Mouse (Mus musculus) right cerebral cortex, postnatal 36 days (tissue): ENCODE results near the gene Rapsn.

Experiments
- DNase-seq, 2 experiments: peaks; one replicate each; pipeline ENCODE4 v3.0.0; 2022; ENCODE audit warnings: low spot score in 2 of 2, mixed read lengths in 1 of 2

The Rapsn gene

DNA sequence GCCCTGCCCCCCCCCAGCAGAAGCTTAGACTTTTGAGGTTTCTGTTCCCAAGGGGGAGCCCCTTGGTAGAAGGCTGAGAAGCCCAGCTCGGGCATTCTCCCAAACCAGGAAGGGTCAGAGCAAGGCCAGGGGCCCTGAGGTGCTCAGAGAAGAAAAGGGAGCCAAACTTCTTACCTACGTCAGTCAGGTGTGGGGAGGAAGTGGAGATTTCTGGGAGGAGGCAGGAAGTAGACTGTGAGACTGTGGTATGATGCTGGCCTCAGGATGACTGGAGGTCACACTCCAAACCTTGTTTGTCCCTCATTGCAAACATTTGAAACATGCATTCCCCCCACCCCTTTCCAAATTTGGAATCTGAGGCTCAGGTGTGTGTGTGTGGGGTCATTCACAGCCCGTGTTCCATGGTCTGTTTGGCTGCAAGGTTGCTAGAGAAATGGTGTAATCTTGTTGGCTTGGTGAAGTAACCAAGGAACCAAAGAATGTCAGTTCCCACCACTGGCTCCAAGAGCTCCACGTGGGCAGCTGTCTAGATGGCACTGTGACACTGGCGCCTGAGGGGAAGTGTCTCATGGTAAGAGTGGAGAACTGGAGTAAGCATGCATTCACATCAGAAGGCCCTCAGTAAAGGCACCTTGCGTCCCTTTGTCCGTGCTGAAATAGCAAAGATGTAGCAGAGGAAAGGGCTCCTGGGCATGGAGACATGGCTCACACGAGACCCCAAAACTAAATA is 45.5 kb downstream of the Rapsn start:
- DNase-seq = no peak

DNA sequence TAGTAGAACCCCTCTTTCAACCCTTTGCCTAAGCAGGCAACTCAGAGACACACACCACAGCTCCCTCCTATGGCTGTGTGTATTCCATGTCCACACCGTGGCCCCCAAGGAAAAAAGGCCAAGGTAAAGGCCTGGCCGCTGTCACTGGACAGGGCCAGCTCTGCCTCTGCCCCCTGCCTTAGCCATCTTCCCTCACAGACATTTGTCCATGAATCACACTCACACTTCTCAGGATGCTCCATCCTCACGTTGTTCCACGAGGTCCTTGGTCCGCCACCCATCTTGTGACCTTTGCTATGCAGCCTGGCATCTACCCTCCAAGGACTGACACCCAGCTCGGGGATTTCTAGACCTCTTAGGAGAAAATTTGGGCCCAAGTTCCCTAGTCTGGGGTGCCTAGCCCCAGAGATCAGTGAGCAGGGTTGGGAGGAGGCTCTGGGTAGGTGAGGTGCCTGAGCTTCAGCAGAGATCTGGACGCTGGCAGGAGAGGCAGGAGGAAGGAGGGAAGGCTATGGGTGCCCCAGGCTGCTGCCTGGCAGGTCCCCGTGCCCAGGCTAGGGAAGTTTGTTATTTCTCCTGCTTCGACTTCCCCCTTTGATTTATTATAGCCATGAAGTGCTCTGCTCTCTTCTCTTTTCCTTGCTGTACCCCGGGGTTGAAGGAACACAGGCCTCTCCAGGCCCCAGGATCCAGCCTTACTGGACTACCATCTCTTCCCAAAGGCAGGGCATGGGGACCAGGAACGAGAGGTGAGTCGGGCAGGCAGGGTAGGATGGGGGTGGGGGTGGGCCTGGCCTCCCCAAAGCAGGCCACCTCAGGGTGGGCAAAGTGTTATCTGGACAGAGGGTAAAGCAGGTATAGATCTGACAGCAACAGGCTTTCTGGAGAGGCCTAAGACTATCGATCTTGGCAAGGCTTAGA is 46.6 kb downstream of the Rapsn start, which contains the start of gene Spi1:
Gene Spi1 (plus strand): TSS at position 616 of the 921 bp plus-strand sequence.
- DNase-seq = no peak

DNA sequence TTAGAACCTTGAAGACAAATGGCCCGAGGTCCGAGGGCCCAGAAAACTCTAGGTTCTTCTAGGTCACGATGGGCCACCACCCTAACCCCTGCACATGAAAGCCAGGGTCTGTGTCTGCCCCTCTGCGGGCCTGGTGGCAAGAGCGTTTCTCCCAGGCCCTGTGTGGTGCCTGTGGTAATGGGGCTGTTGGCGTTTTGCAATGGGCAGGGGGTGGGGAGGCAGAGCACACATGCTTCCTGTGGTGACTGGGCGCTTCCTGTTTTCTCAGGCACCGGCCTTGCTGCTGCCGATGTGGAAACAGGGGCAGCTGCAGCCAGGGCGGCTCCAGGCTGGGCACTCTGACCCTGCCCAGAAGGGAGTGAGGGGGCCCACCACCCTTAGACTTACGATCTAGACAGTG is 47.4 kb downstream of the Rapsn start:
- no peak for DNase-seq

GRCm38 (mm10) chr2:91083366-91083940 is 48.0 kb downstream of the Rapsn start:
- DNase-seq = no peak

DNA sequence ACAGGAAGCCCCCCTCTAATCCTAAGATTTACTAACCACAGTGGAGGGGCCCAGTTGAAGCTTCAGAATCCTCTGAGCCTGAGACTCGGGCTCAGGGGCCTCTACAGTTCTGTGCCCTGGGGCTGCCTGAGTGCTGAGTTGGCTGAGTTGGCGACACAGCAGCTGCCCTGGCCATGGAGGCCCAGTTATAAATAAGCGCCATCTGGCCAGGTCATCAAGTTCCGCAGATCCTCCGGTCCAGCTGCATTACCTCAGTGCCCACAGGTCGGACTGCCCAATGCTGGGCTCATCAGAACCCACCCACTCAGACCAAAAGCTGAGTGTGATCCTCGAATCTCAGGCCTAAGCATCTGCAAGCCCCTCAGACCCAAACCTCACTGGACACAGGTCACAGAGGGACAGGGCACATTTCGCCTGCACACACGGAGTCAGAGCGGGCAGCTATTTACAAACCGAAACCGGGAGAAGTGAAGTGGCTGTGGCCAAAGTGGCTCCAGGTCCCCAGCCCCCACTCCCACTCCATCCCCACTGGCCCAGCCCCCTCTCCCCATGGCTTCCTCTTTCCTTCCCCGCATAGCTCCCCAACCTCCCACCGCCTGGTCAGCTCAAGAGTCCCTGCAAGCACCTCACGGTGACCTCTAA is 48.9 kb downstream of the Rapsn start:
- no peak for DNase-seq

DNA sequence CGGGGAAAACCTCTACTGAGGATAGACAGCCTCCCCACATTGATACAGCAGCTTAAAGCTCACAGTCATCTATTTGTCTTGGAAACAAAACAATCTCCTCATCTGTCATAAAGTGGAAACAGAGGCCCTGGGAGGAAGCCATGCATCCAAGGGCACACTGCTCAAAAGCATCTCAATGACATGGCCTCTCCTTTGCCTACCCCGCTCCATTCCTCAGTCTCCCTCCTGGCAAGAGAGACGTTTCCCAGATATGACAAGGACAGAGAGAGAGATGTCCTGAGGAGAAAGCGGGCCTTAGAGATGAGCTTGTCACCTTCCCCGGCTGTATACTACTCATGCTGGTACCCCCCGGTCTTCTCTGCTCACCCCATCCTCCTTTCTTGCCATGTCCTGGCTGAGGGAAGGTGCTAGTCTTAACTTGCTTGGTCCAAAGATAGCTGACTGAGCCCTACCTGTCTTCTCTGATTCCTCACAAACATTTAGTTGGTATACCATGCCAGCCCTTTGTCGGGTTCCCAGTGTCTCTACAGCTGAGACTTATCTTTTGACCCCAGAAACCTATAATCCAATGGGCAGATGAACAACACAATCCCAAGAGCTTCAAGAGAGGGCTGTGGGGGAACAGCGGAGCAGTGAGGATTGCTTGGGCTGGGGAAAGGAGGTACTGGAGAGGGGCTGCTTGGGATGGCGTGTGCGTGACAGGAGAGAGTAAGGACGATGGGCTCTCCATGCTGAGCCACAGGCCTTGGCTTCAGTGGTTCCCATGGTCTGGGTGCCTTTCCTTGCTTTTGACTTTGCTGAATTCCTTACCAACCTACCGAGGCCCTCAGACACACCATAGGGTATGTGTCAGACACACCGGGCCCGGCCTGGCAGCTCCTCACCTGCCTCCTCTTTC is 50.3 kb downstream of the Rapsn start:
- DNase-seq = no peak

DNA sequence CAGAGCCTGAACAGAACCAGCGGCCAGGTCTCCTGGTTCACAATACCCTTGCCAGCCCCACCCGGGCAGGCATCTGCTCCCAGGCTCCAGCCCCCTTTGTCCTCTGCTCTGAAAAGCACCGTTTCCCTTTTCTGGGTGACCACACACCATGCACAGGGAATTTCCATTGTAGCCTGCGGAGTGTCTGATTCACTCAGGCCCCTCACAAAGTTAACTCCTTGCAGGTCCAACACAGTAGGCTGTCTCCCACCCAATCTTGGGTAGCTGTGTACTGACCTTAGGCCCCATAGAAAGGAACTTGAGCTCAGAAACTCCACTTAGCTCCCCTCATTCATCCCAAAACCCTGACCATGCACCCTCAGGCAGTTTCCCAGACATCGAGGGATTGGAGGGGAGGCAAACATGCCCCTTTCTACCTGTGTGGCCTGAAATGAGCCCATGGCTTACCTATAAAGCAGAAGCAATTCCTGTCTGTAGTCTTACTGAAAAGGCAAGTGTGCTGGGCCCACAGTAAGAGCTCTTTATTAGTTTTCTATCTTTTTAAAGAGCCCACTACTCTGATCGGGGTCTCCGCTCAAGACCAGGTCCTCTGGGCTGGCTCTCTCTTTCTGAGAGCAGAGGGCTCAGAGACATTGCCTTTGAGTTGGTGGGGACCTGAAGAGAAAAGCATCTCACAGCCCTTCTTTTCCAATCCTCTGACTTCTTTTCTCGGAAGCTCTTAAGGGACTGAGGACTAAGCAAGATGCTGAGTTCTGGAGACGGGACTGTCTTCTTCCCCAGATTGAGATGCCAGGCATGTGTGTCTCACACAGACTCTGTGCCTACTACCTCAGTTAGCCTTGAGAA is 51.2 kb downstream of the Rapsn start:
- no peak for DNase-seq

- DNase-seq = no peak
These were observed 52.0 kb downstream of the Rapsn start for GRCm38 (mm10) chr2:91087453-91087852.

GRCm38 (mm10) chr2:91088987-91089386 is 53.6 kb downstream of the Rapsn start:
- DNase-seq = no peak

DNA sequence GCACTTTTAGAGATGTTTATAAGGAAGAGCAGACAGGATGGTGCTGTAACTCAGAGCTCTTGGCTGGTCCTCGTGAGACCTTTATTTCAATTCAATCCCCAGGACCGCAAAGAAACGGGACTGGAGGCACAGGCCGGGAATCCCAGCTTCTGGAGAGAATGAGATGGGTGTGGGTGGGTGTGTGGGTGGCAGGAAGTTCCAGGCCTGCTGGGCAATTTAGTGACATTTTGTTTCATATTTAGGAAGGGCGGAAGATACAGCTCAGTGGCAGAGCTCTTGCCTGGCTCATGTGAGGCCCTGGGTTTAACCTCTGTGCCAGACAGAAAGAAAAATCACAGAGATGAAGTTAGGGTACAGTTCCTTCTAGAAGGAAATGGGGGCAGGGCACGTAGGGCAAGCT is 54.8 kb downstream of the Rapsn start:
- no peak for DNase-seq

DNA sequence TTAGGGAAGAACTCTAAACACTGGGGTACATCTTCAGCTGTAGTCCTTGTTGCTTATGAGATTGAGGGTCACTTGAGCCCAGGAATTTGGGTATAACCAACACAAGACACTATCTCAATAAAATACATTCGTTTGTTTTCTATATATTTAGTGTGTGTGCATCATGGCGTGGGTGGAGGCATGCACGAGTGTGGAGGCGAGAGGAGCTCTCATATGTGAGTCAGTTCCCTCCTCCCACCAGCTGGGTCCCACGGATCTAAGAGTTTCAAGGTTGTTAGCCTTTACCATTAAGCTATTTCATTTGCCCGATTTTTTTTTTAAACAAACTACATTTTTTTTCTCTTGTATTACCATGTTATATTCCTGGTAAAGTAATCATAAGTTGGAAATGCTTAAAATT is 55.4 kb downstream of the Rapsn start:
- no peak for DNase-seq
